Mouse (Mus musculus): ENCODE results near the gene Psmd1.
A peak's percentile ranks its signal among the peaks of the same experiment; 100 is the strongest.

DNA sequence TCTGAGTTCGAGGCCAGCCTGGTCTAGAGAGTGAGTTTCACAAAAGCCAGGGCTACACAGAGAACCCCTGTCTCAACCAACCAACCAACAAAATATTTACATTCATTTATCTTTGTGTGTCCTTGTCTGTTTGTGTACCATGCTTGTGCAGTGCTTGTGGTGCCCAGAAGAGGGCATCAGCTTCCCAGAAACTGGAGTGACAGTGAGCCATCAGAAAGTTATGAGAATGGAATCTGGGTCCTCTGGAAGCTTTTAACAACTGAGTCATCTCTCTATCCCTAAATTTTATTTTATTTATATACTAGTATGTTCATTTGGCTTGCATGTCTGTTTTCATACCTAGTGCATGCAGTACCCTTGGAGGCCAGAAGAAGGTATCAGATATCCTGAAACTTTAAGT is 88.4 kb downstream of the Psmd1 start:
- TF ChIP-seq CTCF (IDR thresholded peaks at IDR 0.05; ENCODE audit: low read depth, low read length) (peak; percentile 40; the same call in 1 of the 2 replicates), TAL1 (conservative IDR thresholded peaks at IDR 0.05; ENCODE audit: low read depth, low read length) (no peak), GATA2 (IDR thresholded peaks at IDR 0.05; ENCODE audit: borderline replicate concordance, low read depth, low read length) (no peak), GATA1 (IDR thresholded peaks at IDR 0.05; ENCODE audit: borderline replicate concordance, low read length) (no peak)

All from G1E (cell line).